Mouse (Mus musculus) liver, embryonic 14.5 days (tissue): ENCODE measurements around the gene Arl15.

Experiments used
- CTCF ChIP-seq: IDR thresholded peaks from 2 replicates; pipeline ENCODE4 v1.5.1; 2016; ENCODE audit warnings: antibody characterized with exemption, low read depth, control low read depth
- EP300 ChIP-seq: IDR thresholded peaks from 2 replicates; pipeline ENCODE4 v1.6.1; 2016; ENCODE audit warnings: antibody characterized with exemption, low read depth

- TF ChIP-seq CTCF (no peak), EP300 (no peak)
Measured at GRCm38 (mm10) chr13:113750766-113751165, 43.5 kb upstream of the Arl15 start.
